9 mouse cellular contexts compared by ENCODE assay signal in the genomic region with DNA sequence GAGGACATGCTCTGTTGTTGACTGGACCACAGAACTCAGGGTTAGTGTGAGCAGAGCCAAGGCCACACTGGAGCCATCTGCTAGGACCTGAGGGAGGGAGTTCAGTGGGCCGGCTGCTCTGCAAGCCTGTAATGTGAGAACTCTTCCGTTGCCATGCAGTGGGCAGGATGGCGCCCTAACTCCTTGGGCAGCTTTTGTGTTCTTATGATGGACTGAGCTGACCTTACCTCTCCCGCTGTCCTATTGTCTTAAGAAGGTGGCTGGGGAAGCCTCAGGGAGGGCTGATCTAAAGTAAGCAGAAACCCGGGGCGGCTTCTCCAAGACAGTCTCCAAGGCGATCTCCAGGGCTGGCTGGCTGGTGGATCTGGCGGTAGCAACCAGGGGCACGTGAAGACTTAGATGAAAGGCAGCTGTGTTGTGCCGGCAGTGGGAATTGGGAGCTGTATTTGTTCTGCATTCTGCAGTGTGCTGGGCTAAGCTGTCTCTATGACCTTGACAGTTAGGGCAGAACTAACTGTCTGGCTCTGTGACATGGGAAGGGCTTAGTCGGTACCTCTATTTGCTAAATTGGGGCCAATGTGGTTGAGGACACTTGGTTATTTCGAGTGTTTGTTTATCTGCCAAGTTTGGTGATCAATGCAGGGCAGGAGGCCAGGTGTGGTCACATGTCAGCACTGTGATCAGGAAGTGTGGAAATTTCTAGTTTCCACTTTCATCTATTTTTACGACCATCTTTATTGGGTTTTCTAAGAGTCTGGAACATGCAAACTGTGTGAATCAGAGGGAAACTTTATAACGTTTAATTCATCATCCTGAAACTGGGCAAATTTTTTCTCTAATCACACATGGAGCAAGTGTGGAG.
DNase-seq lines count a peak whose midpoint lies in the region; ATAC-seq and TF ChIP-seq lines count a peak whose summit lies in the region.
"Had no signal": no experiment of that assay in that cellular context is flagged by ENCODE, and none has a peak within 500 bp of the region (broad histone marks: within the 10 kb centered on the region; RNA-seq: fewer than 3 reads in every experiment).

No protein-coding gene starts in this region.

- TF ChIP-seq CTCF in lung, adult 2 months (IDR thresholded peaks at IDR 0.05; ENCODE audit: insufficient read depth, low read length) = no peak

- no peak overlapping the region for H3K4me3 ChIP-seq in lung, adult 2 months (replicated peaks; ENCODE audit: extremely low read depth, low read depth, low read length)
- no peak overlapping the region for H3K4me3 ChIP-seq in heart, embryonic 12.5 days
- no peak overlapping the region for H3K4me3 ChIP-seq in liver, embryonic 13.5 days (replicated peaks)
- H3K4me3 ChIP-seq in neural tube, embryonic 15.5 days (replicated peaks) = no peak overlapping the region
- H3K4me3 ChIP-seq: heart, adult 2 months had no signal

- no peak overlapping the region for H3K4me2 ChIP-seq in heart, embryonic 12.5 days
- no peak overlapping the region for H3K4me2 ChIP-seq in liver, embryonic 13.5 days
- no peak overlapping the region for H3K4me2 ChIP-seq in neural tube, embryonic 15.5 days

- no peak for TF ChIP-seq POLR2A in lung, adult 2 months (IDR thresholded peaks at IDR 0.05; ENCODE audit: borderline replicate concordance, extremely low read depth, low read depth, low read length)

- DNase-seq in lung, adult 18-20 months = peak; percentile 27 to 44
- DNase-seq in lung, adult 2 months = no peak
- DNase-seq in cerebellum, postnatal 36 days = peak; percentile 50 to 51
- DNase-seq in liver, embryonic 13.5 days = no peak
- no peak for DNase-seq in urinary bladder, postnatal 25 days (ENCODE audit: low spot score)

- no peaks in the 10 kb centered on the region for H3K9me3 ChIP-seq in heart, embryonic 12.5 days (replicated peaks)
- H3K9me3 ChIP-seq in liver, embryonic 13.5 days (replicated peaks) = no peaks in the 10 kb centered on the region
- no peaks in the 10 kb centered on the region for H3K9me3 ChIP-seq in neural tube, embryonic 15.5 days (replicated peaks)

- H3K9ac ChIP-seq in heart, embryonic 12.5 days = no peak overlapping the region
- H3K9ac ChIP-seq in liver, embryonic 13.5 days = no peak overlapping the region
- no peak overlapping the region for H3K9ac ChIP-seq in neural tube, embryonic 15.5 days (replicated peaks)

- 42% methylated on average over 14 of the region's 14 CpGs for WGBS in lung, adult 2 months
- WGBS in heart, embryonic 12.5 days = 49% methylated on average over 14 of the region's 14 CpGs
- WGBS in liver, embryonic 13.5 days (ENCODE audit: insufficient replicate concordance) = 56% methylated on average over 14 of the region's 14 CpGs
- WGBS in neural tube, embryonic 15.5 days = 35% methylated on average over 14 of the region's 14 CpGs

- no peaks in the 10 kb centered on the region for H3K36me3 ChIP-seq in heart, embryonic 12.5 days
- H3K36me3 ChIP-seq in liver, embryonic 13.5 days = no peaks in the 10 kb centered on the region
- no peaks in the 10 kb centered on the region for H3K36me3 ChIP-seq in neural tube, embryonic 15.5 days

- H3K27ac ChIP-seq in heart, embryonic 12.5 days (ENCODE audit: poor library complexity, severe bottlenecking) = 0 out of 2 replicates have a peak overlapping the region, but pooled peaks have one; percentile 12
- no peak overlapping the region; the same call in 1 of the 2 replicates for H3K27ac ChIP-seq in liver, embryonic 13.5 days
- no peak overlapping the region for H3K27ac ChIP-seq in neural tube, embryonic 15.5 days (replicated peaks)
- H3K27ac ChIP-seq: heart, adult 2 months had no signal

- H3K27me3 ChIP-seq in heart, embryonic 12.5 days (replicated peaks) = no peaks in the 10 kb centered on the region
- no peaks in the 10 kb centered on the region for H3K27me3 ChIP-seq in liver, embryonic 13.5 days
- no peaks in the 10 kb centered on the region for H3K27me3 ChIP-seq in neural tube, embryonic 15.5 days (replicated peaks)

- ATAC-seq in heart, embryonic 12.5 days (ENCODE audit: insufficient number of reproducible peaks, low FRiP score) = no peak
- 0 out of 2 replicates have a peak, but pooled peaks have one; percentile 47 for ATAC-seq in liver, embryonic 13.5 days (ENCODE audit: low read depth)
- ATAC-seq in neural tube, embryonic 15.5 days (ENCODE audit: low FRiP score) = peak; percentile 69
- no peak for ATAC-seq in erythroblast, adult 5-6 weeks (replicated peaks; ENCODE audit: low FRiP score, poor library complexity, severe bottlenecking)

- H3K4me1 ChIP-seq in lung, adult 2 months (ENCODE audit: control insufficient read depth, insufficient read depth, low read length) = no peaks in the 10 kb centered on the region
- peaks cover 42% of the 10 kb centered on the region for H3K4me1 ChIP-seq in heart, embryonic 12.5 days (replicated peaks)
- H3K4me1 ChIP-seq in liver, embryonic 13.5 days (replicated peaks) = peaks cover 16% of the 10 kb centered on the region
- H3K4me1 ChIP-seq in neural tube, embryonic 15.5 days = peaks cover 9% of the 10 kb centered on the region

Comparison
In these comparisons a context has a peak if more than half of its experiments do, and no peak if none do; other contexts are left out.
1. DNase-seq: peak in lung, adult 18-20 months (2 of 2) and cerebellum, postnatal 36 days (2 of 2); none in lung, adult 2 months (single experiment), liver, embryonic 13.5 days (single experiment) and urinary bladder, postnatal 25 days (single experiment).
2. ATAC-seq: peak in liver, embryonic 13.5 days (single experiment) and neural tube, embryonic 15.5 days (single experiment); none in heart, embryonic 12.5 days (single experiment) and erythroblast, adult 5-6 weeks (single experiment).